Mouse (Mus musculus) liver, adult 2 months (tissue): ENCODE data around the gene Cacnb4.

Experiments
- CTCF ChIP-seq: fragments of 200-500 bp; IDR thresholded peaks from 2 replicates; pipeline ENCODE4 v1.5.1; 2011; ENCODE audit warnings: low read depth, low read length, control low read depth
- POLR2A ChIP-seq: fragments of 200-500 bp; IDR thresholded peaks from 2 replicates; pipeline ENCODE4 v1.6.1; 2011; ENCODE audit warnings: low read length, control low read depth; ENCODE audit not compliant: insufficient read depth; ENCODE audit errors: extremely low read depth

DNA sequence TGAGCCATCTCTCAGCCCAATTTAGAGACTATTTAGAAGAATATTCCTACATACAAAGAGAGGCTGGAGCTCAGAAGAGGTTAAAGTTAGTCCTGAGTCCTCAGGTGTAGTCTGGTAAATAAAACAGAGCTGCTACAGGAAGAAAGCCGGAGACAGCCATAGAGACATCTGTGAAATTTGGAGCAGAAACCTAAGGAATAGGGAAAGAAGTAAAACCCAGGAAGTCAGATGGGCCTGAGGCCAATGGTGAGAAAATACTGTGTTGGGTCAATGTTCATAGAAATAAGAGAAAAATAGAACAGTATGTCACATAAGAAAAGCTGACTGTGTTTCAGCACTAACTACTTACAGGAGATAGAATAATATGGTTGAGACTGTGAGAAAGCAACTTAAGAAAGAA, 155.6 kb downstream of the Cacnb4 start:
- TF ChIP-seq POLR2A = no peak
- TF ChIP-seq CTCF = no peak
